Mouse (Mus musculus) neural tube, embryonic 12.5 days (tissue): ENCODE results near the gene 1700003E16Rik. TPM values are rescaled to one million over a fixed set of nuclear protein-coding genes. Genes with fewer than 3 reads are reported as not detected.

ENCODE experiments used
- ATAC-seq: fragments of 200-750 bp; cut with Nextera tagmentation; 2 replicates; pipeline ENCODE4 v1.8.0; 2017; ENCODE audit warnings: low read depth, mild to moderate bottlenecking, moderate TSS enrichment, moderate library complexity; ENCODE audit not compliant: low FRiP score
- H3K27ac ChIP-seq: fragments of 300-500 bp; sonication (generic); 2 replicates; pipeline ENCODE4 v1.5.1; 2016
- H3K27me3 ChIP-seq: fragments of 300-500 bp; sonication (generic); replicated peaks from 2 replicates; pipeline ENCODE4 v1.6.1; 2016; ENCODE audit warnings: mild to moderate bottlenecking
- H3K36me3 ChIP-seq: fragments of 300-500 bp; sonication (generic); 2 replicates; pipeline ENCODE4 v1.6.1; 2016; ENCODE audit warnings: mild to moderate bottlenecking
- H3K4me1 ChIP-seq: fragments of 300-500 bp; sonication (generic); 2 replicates; pipeline ENCODE4 v1.6.1; 2016
- H3K4me2 ChIP-seq: fragments of 300-500 bp; sonication (generic); replicated peaks from 2 replicates; pipeline ENCODE4 v1.6.1; 2016; ENCODE audit warnings: mild to moderate bottlenecking
- H3K4me3 ChIP-seq: fragments of 300-500 bp; sonication (generic); 2 replicates; pipeline ENCODE4 v1.5.1; 2016
- H3K9ac ChIP-seq: fragments of 300-500 bp; sonication (generic); 2 replicates; pipeline ENCODE4 v1.6.1; 2016; ENCODE audit warnings: mild to moderate bottlenecking
- H3K9me3 ChIP-seq: fragments of 300-500 bp; sonication (generic); 2 replicates; pipeline ENCODE4 v1.6.1; 2016; ENCODE audit warnings: mild to moderate bottlenecking
- WGBS: fragments of 180-500 bp; shearing (Covaris S2); methylation state at CpG from one replicate; pipeline ENCODE4 v1.1.7; 2016; 5-methylcytosine and 5-hydroxymethylcytosine counted together
- polyA plus RNA-seq: library from polyadenylated mRNA; unstranded; fragments of >200 nt; fragmentation: Nextera tagmentation; extraction: Ambion mirVana; gene quantifications from 2 replicates; pipeline ENCODE4 v1.2.1, GENCODE M21; 2016

1700003E16Rik gene
- polyA plus RNA-seq, 1 experiment from 2014 or later = 2.6 TPM

DNA sequence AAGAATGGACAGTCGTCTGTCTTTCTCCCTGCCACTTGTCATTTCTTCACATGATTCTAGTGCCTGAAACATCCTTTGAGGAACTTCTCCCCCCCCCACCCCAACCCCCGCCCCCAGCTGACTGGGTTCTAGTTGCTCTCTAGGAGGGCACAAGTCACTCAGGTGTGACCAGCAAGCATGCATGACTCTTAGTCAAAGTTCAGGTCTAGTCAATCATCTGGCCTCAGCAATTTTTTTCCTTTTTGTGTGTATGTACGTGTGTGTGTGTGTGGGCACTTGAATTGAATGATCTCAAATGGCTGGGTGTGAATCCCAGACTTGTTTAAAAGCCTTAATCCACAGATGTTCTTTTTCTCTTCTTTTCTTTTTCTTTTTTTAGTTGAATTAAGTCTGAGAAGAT, 22.0 kb upstream of the 1700003E16Rik start:
- Histone ChIP-seq H3K27me3 (peaks cover 10% of the 10 kb centered on the region; the same call in 1 of the 2 replicates), H3K36me3 (no peaks in the 10 kb centered on the region), H3K27ac (no peak overlapping the region), H3K4me2 (no peak overlapping the region), H3K9me3 (no peaks in the 10 kb centered on the region), H3K9ac (no peak overlapping the region), H3K4me3 (no peak overlapping the region), H3K4me1 (peaks cover 36% of the 10 kb centered on the region)
- no peak for ATAC-seq
- WGBS = 79% methylated on average over 3 of the region's 3 CpGs

DNA sequence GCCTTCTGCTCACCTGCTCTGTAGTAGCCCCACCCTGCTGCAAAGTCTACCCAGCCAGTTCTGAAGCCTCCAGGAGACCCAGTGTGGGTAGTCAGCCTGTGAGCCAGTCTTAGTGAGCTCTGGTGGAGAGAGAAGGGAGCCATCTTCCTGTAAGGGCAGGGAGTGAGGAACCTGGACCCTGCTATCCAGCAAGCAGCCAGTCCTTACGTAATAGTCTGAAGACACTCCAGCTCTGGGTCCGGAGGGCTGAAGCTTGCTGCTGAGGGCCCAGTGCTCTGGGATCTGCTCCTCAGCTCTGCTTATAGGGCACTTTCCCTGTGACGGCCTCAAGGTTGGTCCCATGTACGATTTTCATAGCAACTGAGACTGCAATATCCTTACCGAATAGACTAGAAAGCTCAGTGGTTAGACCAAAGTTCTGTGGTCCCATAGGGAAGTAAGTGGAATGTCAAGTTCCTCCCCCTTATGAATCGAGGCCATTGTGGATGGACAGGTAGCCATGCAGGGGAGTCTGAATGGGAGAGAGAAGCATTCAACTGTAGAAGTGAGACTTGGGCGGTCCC, 21.2 kb upstream of the 1700003E16Rik start, which contains the start of gene Rtkn:
Gene Rtkn, plus strand, starts transcription at position 513 of the 563 bp plus-strand sequence.
- no peak within 1 kb of the TSS for H3K27ac ChIP-seq
- H3K9me3 ChIP-seq = no peaks in the 10 kb centered on the region
- peak within 1 kb of the TSS; percentile 45 for H3K4me3 ChIP-seq
- H3K36me3 ChIP-seq = no peaks in the 10 kb centered on the region
- ATAC-seq = no peak
- WGBS = 65% methylated on average over 7 of the region's 7 CpGs
- H3K4me2 ChIP-seq = peak within 1 kb of the TSS; percentile 69
- peaks cover 36% of the 10 kb centered on the region for H3K4me1 ChIP-seq
- peak within 1 kb of the TSS; percentile 83 for H3K9ac ChIP-seq
- peaks cover 10% of the 10 kb centered on the region; the same call in 1 of the 2 replicates for H3K27me3 ChIP-seq

- Histone ChIP-seq H3K4me3 (peak overlapping the region; percentile 45), H3K9ac (peak overlapping the region; percentile 83), H3K27ac (no peak overlapping the region), H3K4me1 (peaks cover 36% of the 10 kb centered on the region), H3K9me3 (no peaks in the 10 kb centered on the region), H3K36me3 (no peaks in the 10 kb centered on the region), H3K27me3 (peaks cover 10% of the 10 kb centered on the region; the same call in 1 of the 2 replicates), H3K4me2 (peak overlapping the region; percentile 69)
- 6% methylated on average over 37 of the region's 37 CpGs for WGBS
- no peak for ATAC-seq
Observed at GRCm38 (mm10) chr6:83135571-83136161, 20.5 kb upstream of the 1700003E16Rik start.

- no peaks in the 10 kb centered on the region for H3K36me3 ChIP-seq
- peaks cover 40% of the 10 kb centered on the region for H3K4me1 ChIP-seq
- H3K4me2 ChIP-seq = peak overlapping the region; percentile 69
- H3K27ac ChIP-seq = peak overlapping the region; percentile 92
- H3K9ac ChIP-seq = peak overlapping the region; percentile 83; the same call in 1 of the 2 replicates
- H3K4me3 ChIP-seq = peak overlapping the region; percentile 45
- no peak for ATAC-seq
- H3K27me3 ChIP-seq = peaks cover 10% of the 10 kb centered on the region; the same call in 1 of the 2 replicates
- 15% methylated on average over 5 of the region's 5 CpGs for WGBS
- H3K9me3 ChIP-seq = no peaks in the 10 kb centered on the region
Observed at GRCm38 (mm10) chr6:83136291-83136880, 19.8 kb upstream of the 1700003E16Rik start.

GRCm38 (mm10) chr6:83136881-83137575, 19.2 kb upstream of the 1700003E16Rik start:
- peaks cover 47% of the 10 kb centered on the region for H3K4me1 ChIP-seq
- H3K27ac ChIP-seq = peak overlapping the region; percentile 92
- peak; percentile 85 for ATAC-seq
- H3K4me3 ChIP-seq = peak overlapping the region; percentile 45
- peak overlapping the region; percentile 69 for H3K4me2 ChIP-seq
- peak overlapping the region; percentile 83 for H3K9ac ChIP-seq
- no peaks in the 10 kb centered on the region for H3K9me3 ChIP-seq
- under 1% methylated on average over 26 of the region's 26 CpGs for WGBS
- H3K36me3 ChIP-seq = no peaks in the 10 kb centered on the region
- peaks cover 10% of the 10 kb centered on the region; the same call in 1 of the 2 replicates for H3K27me3 ChIP-seq

GRCm38 (mm10) chr6:83137576-83137950, 18.6 kb upstream of the 1700003E16Rik start:
- ATAC-seq = peak; percentile 67
- Histone ChIP-seq H3K9ac (peak overlapping the region; percentile 83), H3K4me2 (peak overlapping the region; percentile 69), H3K36me3 (no peaks in the 10 kb centered on the region), H3K4me1 (peaks cover 52% of the 10 kb centered on the region), H3K27ac (peak overlapping the region; percentile 92), H3K4me3 (peak overlapping the region; percentile 45), H3K27me3 (peaks cover 10% of the 10 kb centered on the region; the same call in 1 of the 2 replicates), H3K9me3 (no peaks in the 10 kb centered on the region)
- under 1% methylated on average over 12 of the region's 12 CpGs for WGBS

DNA sequence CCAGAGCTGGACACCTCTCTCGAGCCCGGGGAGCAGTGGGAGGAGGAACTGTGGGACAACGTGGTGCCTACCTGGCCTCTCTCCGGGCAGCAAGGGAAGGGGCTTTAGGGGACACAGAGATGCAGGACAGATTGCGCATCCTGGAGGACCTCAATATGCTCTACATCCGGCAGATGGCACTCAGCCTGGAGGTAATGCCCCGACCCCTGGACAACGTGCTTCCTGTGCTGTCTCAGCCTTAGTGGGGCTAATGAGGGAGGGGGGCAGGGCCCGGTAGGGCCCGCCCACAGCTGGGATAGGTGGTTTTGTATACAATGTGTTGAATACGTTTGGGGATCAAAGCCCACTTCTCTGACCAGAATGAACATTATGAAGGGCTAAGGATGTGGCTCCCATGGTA, 18.1 kb upstream of the 1700003E16Rik start:
- H3K27ac ChIP-seq = peak overlapping the region; percentile 92
- H3K27me3 ChIP-seq = peaks cover 10% of the 10 kb centered on the region; the same call in 1 of the 2 replicates
- peak overlapping the region; percentile 83 for H3K9ac ChIP-seq
- peaks cover 57% of the 10 kb centered on the region for H3K4me1 ChIP-seq
- WGBS = under 1% methylated on average over 11 of the region's 11 CpGs
- peak; percentile 25 for ATAC-seq
- H3K9me3 ChIP-seq = no peaks in the 10 kb centered on the region
- H3K36me3 ChIP-seq = no peaks in the 10 kb centered on the region
- H3K4me3 ChIP-seq = peak overlapping the region; percentile 45
- peak overlapping the region; percentile 69 for H3K4me2 ChIP-seq

DNA sequence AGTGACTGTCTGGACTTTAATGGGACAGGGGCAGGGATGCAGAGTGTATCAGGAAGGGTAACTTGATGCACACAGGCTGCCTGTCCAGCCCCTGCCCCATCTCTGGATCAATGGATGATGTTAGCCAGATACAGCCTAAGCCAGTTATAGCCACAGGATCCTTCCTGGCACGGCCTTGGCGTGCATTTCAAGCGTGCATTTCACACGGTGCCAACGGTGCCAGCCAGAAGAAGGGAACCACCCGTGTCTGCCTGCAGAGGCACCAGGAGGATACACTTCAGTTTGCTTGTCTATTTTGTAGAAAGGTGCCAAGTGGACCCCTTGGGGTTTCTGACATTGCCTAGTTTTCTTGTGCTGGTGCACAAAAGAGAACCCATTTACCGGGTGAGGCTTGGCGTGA, 16.2 kb upstream of the 1700003E16Rik start:
- WGBS = 94% methylated on average over 8 of the region's 8 CpGs
- Histone ChIP-seq H3K27ac (no peak overlapping the region), H3K9ac (no peak overlapping the region), H3K4me1 (peaks cover 58% of the 10 kb centered on the region), H3K36me3 (no peaks in the 10 kb centered on the region), H3K4me2 (no peak overlapping the region), H3K27me3 (peaks cover 10% of the 10 kb centered on the region; the same call in 1 of the 2 replicates), H3K9me3 (no peaks in the 10 kb centered on the region), H3K4me3 (no peak overlapping the region)
- no peak for ATAC-seq

DNA sequence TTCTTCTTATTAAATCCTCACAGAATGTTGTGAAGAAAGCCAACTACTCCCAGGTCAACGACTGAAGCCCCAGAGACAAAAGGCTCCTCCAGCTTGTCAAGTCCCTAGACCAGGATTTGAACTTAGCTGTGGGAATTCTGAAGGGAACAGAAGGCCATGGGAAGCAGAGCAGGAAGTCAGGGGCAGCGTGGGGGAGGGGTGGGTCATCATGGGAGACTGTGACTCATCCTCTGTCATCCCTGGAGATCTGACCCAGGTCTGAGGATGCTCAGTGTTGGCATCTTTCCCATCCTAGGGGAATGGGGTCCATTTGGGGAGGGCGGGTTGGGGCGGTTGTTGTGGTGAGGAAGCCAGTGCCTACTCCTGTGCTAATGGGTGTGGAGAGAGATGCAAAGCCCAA, 14.6 kb upstream of the 1700003E16Rik start:
- Histone ChIP-seq H3K4me3 (no peak overlapping the region), H3K9me3 (no peaks in the 10 kb centered on the region), H3K4me2 (peak overlapping the region; percentile 73), H3K27ac (no peak overlapping the region), H3K27me3 (no peaks in the 10 kb centered on the region), H3K9ac (peak overlapping the region; percentile 55; the same call in 1 of the 2 replicates), H3K4me1 (peaks cover 44% of the 10 kb centered on the region), H3K36me3 (no peaks in the 10 kb centered on the region; the same call in 1 of the 2 replicates)
- ATAC-seq = no peak
- WGBS = 37% methylated on average over 4 of the region's 4 CpGs

DNA sequence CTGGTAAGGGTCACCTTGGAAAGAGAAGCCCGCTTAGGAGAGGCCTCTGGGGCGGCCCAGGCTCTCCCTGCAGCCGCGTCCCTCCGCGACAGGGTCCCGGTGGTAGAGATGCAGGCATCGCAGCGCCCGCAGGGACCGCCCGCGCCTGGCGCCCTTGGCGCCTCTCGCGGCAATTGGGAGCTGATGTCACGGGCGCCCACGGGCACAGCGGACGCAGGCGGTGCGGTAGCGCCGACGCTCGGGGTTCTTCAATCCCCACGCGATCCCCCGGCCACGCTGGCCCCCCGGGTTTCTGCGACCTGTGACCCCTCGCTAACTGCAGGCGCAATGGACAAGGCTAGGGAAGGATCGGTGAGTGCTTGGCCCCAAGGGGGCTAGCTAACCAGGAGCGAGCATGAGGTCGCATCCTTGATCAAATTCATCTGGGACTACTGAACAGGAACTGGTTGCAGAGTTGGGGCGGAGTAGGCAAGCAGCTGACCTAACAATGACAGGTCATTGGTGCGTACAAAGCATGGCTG, 13.9 kb upstream of the 1700003E16Rik start:
- H3K27ac ChIP-seq = no peak overlapping the region
- no peaks in the 10 kb centered on the region for H3K27me3 ChIP-seq
- H3K4me2 ChIP-seq = peak overlapping the region; percentile 73
- peaks cover 37% of the 10 kb centered on the region for H3K4me1 ChIP-seq
- H3K36me3 ChIP-seq = peaks cover 6% of the 10 kb centered on the region
- WGBS = 3% methylated on average over 41 of the region's 41 CpGs
- no peaks in the 10 kb centered on the region for H3K9me3 ChIP-seq
- ATAC-seq = no peak
- H3K9ac ChIP-seq = peak overlapping the region; percentile 55
- H3K4me3 ChIP-seq = peak overlapping the region; percentile 29

DNA sequence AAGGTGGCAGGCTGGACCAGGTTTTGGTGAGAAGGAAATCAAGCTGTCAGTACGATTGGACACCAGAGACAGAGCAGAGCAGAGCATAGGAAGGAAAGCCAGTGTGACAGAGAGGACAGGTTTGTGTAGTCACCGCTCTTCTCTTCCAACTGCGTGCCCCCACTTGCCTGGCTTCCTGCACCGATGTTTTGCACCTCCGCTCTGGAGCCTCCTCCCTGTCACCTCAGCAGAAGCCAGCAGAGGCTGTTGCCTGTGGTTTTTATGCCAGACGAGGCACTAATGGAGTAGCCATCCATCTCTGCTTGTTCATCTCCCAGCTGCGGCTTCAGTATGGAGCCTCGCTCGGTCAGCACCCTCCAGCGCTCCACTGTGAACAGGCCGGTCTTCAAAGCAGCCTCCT, 13.3 kb upstream of the 1700003E16Rik start:
- 52% methylated on average over 11 of the region's 11 CpGs for WGBS
- Histone ChIP-seq H3K4me1 (peaks cover 32% of the 10 kb centered on the region), H3K9me3 (no peaks in the 10 kb centered on the region), H3K27ac (no peak overlapping the region), H3K4me2 (peak overlapping the region; percentile 73), H3K9ac (no peak overlapping the region), H3K27me3 (no peaks in the 10 kb centered on the region), H3K4me3 (no peak overlapping the region), H3K36me3 (peaks cover 12% of the 10 kb centered on the region)
- ATAC-seq = peak; percentile 15; the same call in 1 of the 2 replicates

DNA sequence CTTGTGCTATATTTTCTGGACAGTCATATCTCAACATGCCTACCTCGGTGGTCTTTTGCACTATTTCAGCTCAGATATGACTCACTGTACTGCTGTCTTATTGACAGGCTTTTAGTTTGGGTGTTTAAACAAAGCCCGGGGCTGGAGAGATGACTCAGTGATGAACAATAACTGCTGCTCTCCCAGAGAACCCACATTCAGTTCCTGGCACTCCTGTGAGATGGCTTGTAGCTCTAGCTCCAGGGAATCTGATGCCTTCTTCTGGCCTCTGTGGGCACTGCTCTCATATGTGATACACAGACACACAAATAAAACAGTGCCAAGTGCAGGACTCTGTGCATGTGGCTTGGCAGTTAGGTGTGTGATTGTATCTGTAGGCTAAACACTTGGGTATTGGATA, 11.0 kb upstream of the 1700003E16Rik start:
- H3K27me3 ChIP-seq = no peaks in the 10 kb centered on the region
- no peak for ATAC-seq
- H3K36me3 ChIP-seq = peaks cover 33% of the 10 kb centered on the region
- WGBS = 85% methylated on average over 2 of the region's 2 CpGs
- no peak overlapping the region for H3K4me2 ChIP-seq
- no peak overlapping the region for H3K4me3 ChIP-seq
- H3K27ac ChIP-seq = no peak overlapping the region
- no peak overlapping the region for H3K9ac ChIP-seq
- H3K9me3 ChIP-seq = no peaks in the 10 kb centered on the region
- H3K4me1 ChIP-seq = peaks cover 21% of the 10 kb centered on the region
